Mouse (Mus musculus): ENCODE results near the gene Mfsd5. TPM values are rescaled to one million over a fixed set of nuclear protein-coding genes. Genes with fewer than 3 reads are reported as not detected.

Gene Mfsd5
- 17.0 and 20.0 TPM in 2 replicates for polyA plus RNA-seq (2012; ENCODE audit: insufficient read depth, insufficient read length, missing spikeins)

DNA sequence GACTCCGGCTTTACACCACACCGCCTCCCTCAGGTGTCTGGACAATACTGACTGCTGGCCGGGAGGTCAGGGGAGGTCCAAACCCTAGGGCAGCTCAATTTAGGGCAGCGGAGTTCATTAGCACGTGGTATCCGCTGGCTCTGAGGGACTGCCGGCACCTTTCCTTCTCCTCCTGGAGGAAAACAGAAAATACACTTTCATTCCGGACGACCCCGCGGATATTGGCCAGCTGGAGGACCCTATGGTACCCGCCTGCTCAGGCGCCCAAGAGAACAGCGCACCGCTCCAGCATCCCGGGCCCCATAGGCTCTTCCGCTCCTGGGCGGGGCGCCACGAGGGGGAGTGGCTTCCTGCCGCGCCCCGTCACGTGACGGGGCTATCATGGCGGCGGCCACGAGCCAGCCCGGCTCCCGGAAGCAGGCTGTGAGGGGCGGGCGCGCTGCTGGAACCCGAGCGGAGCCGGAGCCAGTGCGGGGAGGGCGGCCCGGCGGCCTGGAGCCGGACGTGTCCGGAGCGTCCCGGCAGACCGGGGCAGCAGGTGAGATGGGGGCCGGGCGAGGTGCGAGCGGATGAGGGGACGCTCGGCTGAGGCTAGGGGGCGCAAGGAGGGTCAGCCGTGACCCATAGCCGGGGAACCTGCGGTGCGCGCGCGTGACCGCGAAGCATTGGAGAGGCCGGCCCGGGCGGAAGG is at the start of gene Mfsd5:
TSS of gene Mfsd5 (plus strand) at position 363 of the 691 bp plus-strand sequence.
- Histone ChIP-seq H3K27ac (replicated peaks; ENCODE audit: low read depth, low read length) (peak within 1 kb of the TSS; percentile 90), H3K4me3 (ENCODE audit: insufficient read depth, low read depth, low read length) (peak within 1 kb of the TSS; percentile 100), H3K4me1 (ENCODE audit: control insufficient read depth, insufficient read depth, insufficient read length, low read length) (peaks cover 7% of the 10 kb centered on the region)

- Histone ChIP-seq H3K4me1 (ENCODE audit: control insufficient read depth, insufficient read depth, insufficient read length, low read length) (peaks cover 16% of the 10 kb centered on the region), H3K4me3 (ENCODE audit: insufficient read depth, low read depth, low read length) (no peak overlapping the region), H3K27ac (replicated peaks; ENCODE audit: low read depth, low read length) (no peak overlapping the region)
Measured at GRCm38 (mm10) chr15:102230408-102231321, 48.6 kb upstream of the Mfsd5 start.

DNA sequence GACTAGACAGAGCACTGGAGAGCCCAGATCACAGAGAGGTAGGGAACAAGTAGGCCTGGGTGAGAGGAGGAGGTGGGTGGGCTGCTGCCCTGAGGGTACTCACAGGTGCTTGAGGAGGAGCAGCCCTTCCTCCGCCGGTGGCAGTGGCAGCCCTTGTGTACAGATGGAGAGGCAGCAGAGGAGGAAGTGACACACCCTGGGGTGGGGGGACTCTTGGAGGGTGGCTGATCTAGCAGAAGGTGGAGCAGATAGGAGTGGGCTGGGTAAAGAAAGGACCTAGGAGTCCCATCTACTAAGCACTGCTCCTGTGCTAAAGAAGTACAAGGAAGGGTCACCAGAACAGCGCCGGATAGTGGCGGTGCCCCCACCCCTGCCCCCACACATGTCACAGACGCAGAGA is 47.5 kb upstream of the Mfsd5 start, which contains the start of gene Itgb7:
TSS of gene Itgb7 (minus strand) at position 197 of the 400 bp plus-strand sequence.
- H3K27ac ChIP-seq (replicated peaks; ENCODE audit: low read depth, low read length) = no peak within 1 kb of the TSS
- H3K4me3 ChIP-seq (ENCODE audit: insufficient read depth, low read depth, low read length) = no peak within 1 kb of the TSS
- peaks cover 20% of the 10 kb centered on the region for H3K4me1 ChIP-seq (ENCODE audit: control insufficient read depth, insufficient read depth, insufficient read length, low read length)

GRCm38 (mm10) chr15:102232764-102233163 is 46.5 kb upstream of the Mfsd5 start:
- peaks cover 20% of the 10 kb centered on the region for H3K4me1 ChIP-seq (ENCODE audit: control insufficient read depth, insufficient read depth, insufficient read length, low read length)
- no peak overlapping the region for H3K27ac ChIP-seq (replicated peaks; ENCODE audit: low read depth, low read length)
- no peak overlapping the region for H3K4me3 ChIP-seq (ENCODE audit: insufficient read depth, low read depth, low read length)

GRCm38 (mm10) chr15:102233896-102234295 is 45.4 kb upstream of the Mfsd5 start:
- Histone ChIP-seq H3K4me1 (ENCODE audit: control insufficient read depth, insufficient read depth, insufficient read length, low read length) (peaks cover 20% of the 10 kb centered on the region), H3K27ac (replicated peaks; ENCODE audit: low read depth, low read length) (no peak overlapping the region), H3K4me3 (ENCODE audit: insufficient read depth, low read depth, low read length) (no peak overlapping the region)

DNA sequence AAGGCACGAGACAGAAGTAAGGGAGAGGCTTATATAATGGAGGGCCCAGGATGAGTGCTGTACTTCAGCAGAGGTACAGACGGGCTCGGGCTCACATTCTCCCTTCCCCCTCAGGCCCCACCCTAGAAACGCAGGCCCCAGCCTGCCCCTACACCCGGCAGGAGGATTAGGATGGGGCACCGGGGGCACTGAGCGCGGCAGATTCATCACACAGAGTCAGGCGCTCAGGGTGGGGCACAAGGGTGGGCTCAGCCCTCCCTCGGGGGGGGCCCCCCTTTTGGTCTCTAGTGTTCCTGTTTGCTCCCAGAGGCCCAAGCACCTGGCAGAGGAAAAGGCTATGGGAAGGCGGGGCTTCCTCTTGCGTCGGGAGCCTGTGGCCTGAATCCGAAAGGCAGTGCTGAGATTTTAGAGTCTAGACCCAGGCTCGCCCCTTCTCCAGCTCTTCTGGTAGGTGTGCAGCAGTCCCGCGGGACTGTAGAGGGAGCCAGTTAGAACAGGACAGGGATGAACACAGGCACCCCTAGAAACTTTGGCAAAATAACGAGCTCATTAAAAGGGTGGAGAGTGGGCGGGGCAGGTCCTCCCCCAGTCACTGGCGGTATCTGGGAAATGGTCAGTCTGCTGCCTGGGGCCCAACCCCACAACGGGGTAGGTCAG is 43.8 kb upstream of the Mfsd5 start:
- Histone ChIP-seq H3K27ac (replicated peaks; ENCODE audit: low read depth, low read length) (peak overlapping the region; percentile 50), H3K4me1 (ENCODE audit: control insufficient read depth, insufficient read depth, insufficient read length, low read length) (peaks cover 20% of the 10 kb centered on the region), H3K4me3 (ENCODE audit: insufficient read depth, low read depth, low read length) (peak overlapping the region; percentile 29)

- Histone ChIP-seq H3K4me3 (ENCODE audit: insufficient read depth, low read depth, low read length) (no peak overlapping the region), H3K4me1 (ENCODE audit: control insufficient read depth, insufficient read depth, insufficient read length, low read length) (peaks cover 27% of the 10 kb centered on the region)
Measured at GRCm38 (mm10) chr15:102238543-102239259, 40.6 kb upstream of the Mfsd5 start.

GRCm38 (mm10) chr15:102239260-102239590 is 40.0 kb upstream of the Mfsd5 start:
- H3K4me3 ChIP-seq (ENCODE audit: insufficient read depth, low read depth, low read length) = 0 out of 2 replicates have a peak overlapping the region, but pooled peaks have one; percentile 11
- peak overlapping the region; percentile 49 for H3K27ac ChIP-seq (replicated peaks; ENCODE audit: low read depth, low read length)
- H3K4me1 ChIP-seq (ENCODE audit: control insufficient read depth, insufficient read depth, insufficient read length, low read length) = peaks cover 30% of the 10 kb centered on the region

More at GRCm38 (mm10) chr15:102238543-102239259, 40.6 kb upstream of the Mfsd5 start:
- H3K27ac ChIP-seq (replicated peaks; ENCODE audit: low read depth, low read length) = no peak overlapping the region

GRCm38 (mm10) chr15:102239851-102240250 is 39.4 kb upstream of the Mfsd5 start:
- H3K4me3 ChIP-seq (ENCODE audit: insufficient read depth, low read depth, low read length) = no peak overlapping the region

DNA sequence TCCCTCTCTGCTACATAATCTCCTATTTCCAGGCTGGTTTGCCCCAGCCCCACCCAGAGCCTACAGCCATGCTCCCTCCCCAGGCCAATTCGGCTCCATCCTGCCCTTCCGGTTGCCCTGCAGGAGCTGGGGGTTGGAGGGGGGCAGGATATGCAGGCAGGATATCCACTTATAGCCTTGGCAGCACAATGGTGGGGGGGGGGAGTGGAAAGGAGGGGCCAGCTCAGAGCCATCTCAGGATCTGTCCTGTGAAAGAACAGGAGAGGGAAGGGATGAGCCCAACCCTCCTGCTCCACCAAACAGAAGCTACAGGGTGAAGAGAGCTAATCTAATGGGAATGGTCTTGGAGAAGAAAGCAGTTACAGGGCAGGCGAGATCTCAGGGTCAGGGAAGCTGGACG is 38.6 kb upstream of the Mfsd5 start:
- H3K27ac ChIP-seq (replicated peaks; ENCODE audit: low read depth, low read length) = peak overlapping the region; percentile 93
- H3K4me1 ChIP-seq (ENCODE audit: control insufficient read depth, insufficient read depth, insufficient read length, low read length) = peaks cover 20% of the 10 kb centered on the region
- H3K4me3 ChIP-seq (ENCODE audit: insufficient read depth, low read depth, low read length) = 0 out of 2 replicates have a peak overlapping the region, but pooled peaks have one; percentile 8

More at GRCm38 (mm10) chr15:102239851-102240250, 39.4 kb upstream of the Mfsd5 start:
- Histone ChIP-seq H3K27ac (replicated peaks; ENCODE audit: low read depth, low read length) (peak overlapping the region; percentile 18), H3K4me1 (ENCODE audit: control insufficient read depth, insufficient read depth, insufficient read length, low read length) (peaks cover 25% of the 10 kb centered on the region)

GRCm38 (mm10) chr15:102242404-102243228 is 36.6 kb upstream of the Mfsd5 start:
- H3K27ac ChIP-seq (replicated peaks; ENCODE audit: low read depth, low read length) = peak overlapping the region; percentile 95
- peak overlapping the region; percentile 95 for H3K4me3 ChIP-seq (ENCODE audit: insufficient read depth, low read depth, low read length)
- peaks cover 16% of the 10 kb centered on the region for H3K4me1 ChIP-seq (ENCODE audit: control insufficient read depth, insufficient read depth, insufficient read length, low read length)

DNA sequence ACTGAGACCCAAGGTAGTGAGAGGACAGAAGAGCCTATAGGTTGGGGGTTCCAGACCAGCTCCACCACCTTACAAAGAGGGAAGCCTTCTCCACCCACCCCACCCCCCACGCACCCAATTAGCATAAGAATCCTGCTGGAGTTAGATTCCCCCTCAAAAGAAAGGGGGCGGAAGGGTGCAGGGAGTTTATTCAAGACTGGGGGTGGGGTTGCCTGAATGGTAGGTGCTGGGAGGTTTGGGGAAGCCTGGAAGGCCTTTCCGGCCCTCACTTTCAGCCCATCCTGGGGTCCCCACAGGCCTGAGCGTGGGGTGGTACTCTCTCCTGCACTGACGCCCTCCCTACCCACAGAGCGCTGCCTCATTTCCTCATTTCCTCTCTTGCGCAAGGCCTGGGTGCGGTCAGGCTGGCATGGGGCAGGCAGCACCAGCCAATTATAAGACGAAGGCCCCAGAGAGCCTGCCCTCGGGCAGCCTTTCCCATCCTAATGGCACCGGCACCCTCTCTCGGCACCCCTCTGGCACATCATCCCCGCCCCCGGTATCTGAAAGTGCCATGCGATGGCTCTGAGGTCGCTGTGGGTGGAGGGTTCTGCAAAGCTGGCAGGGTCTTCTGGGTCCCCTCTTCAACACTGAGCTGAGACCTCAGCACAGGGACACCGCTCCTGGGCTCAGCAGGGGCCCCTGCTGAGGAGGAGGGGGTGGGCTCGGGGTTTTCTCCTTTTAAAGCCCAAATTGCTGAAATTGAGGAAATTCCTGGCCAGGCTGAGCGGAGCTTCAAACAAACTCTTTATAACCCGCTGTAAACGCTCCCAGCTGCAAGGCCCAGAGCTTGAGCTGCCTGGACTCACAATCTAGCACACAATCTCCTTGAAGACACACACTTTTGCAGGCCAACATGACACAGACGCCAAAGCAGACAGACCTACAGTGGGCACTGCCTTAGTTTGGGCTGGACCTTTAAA is 35.7 kb upstream of the Mfsd5 start:
- H3K27ac ChIP-seq (replicated peaks; ENCODE audit: low read depth, low read length) = peak overlapping the region; percentile 95
- H3K4me1 ChIP-seq (ENCODE audit: control insufficient read depth, insufficient read depth, insufficient read length, low read length) = peaks cover 16% of the 10 kb centered on the region
- peak overlapping the region; percentile 95 for H3K4me3 ChIP-seq (ENCODE audit: insufficient read depth, low read depth, low read length)
